Mouse (Mus musculus) neural tube, embryonic 15.5 days (tissue): ENCODE results near the gene Fam19a2. TPM values are rescaled to one million over a fixed set of nuclear protein-coding genes. Genes with fewer than 3 reads are reported as not detected.

Experiments
- ATAC-seq: fragments of 200-750 bp; cut with Nextera tagmentation; 2 replicates; pipeline ENCODE4 v1.8.0; 2017; ENCODE audit warnings: mild to moderate bottlenecking, moderate TSS enrichment, moderate library complexity; ENCODE audit not compliant: low FRiP score
- H3K27ac ChIP-seq: fragments of 300-500 bp; sonication (generic); replicated peaks from 2 replicates; pipeline ENCODE4 v1.5.1; 2015; ENCODE audit warnings: mild to moderate bottlenecking, inconsistent platforms
- H3K27me3 ChIP-seq: fragments of 300-500 bp; sonication (generic); replicated peaks from 2 replicates; pipeline ENCODE4 v1.6.1; 2015; ENCODE audit warnings: inconsistent platforms
- H3K36me3 ChIP-seq: fragments of 300-500 bp; sonication (generic); 2 replicates; pipeline ENCODE4 v1.6.1; 2015; ENCODE audit warnings: inconsistent platforms
- H3K4me1 ChIP-seq: fragments of 300-500 bp; sonication (generic); 2 replicates; pipeline ENCODE4 v1.6.1; 2015; ENCODE audit warnings: inconsistent platforms
- H3K4me2 ChIP-seq: fragments of 300-500 bp; sonication (generic); 2 replicates; pipeline ENCODE4 v1.6.1; 2015; ENCODE audit warnings: inconsistent platforms, mild to moderate bottlenecking, moderate library complexity
- H3K4me3 ChIP-seq: fragments of 300-500 bp; sonication (generic); replicated peaks from 2 replicates; pipeline ENCODE4 v1.5.1; 2015; ENCODE audit warnings: mild to moderate bottlenecking, inconsistent platforms
- H3K9ac ChIP-seq: fragments of 300-500 bp; sonication (generic); replicated peaks from 2 replicates; pipeline ENCODE4 v1.6.1; 2015; ENCODE audit warnings: mild to moderate bottlenecking, inconsistent platforms
- H3K9me3 ChIP-seq: fragments of 300-500 bp; sonication (generic); replicated peaks from 2 replicates; pipeline ENCODE4 v1.6.1; 2016; ENCODE audit warnings: inconsistent platforms
- WGBS: fragments of 180-500 bp; shearing (Covaris S2); methylation state at CpG from one replicate; pipeline ENCODE4 v1.1.7; 2015; ENCODE audit warnings: mixed read lengths; 5-methylcytosine and 5-hydroxymethylcytosine counted together
- polyA plus RNA-seq: library from polyadenylated mRNA; unstranded; fragments of >200 nt; fragmentation: Nextera tagmentation; extraction: Ambion mirVana; gene quantifications from 2 replicates; pipeline ENCODE4 v1.2.1, GENCODE M21; 2015

Gene Fam19a2
- polyA plus RNA-seq, 1 experiment from 2014 or later, result 47.1 TPM

GRCm38 (mm10) chr10:123307300-123307699 is 43.5 kb downstream of the Fam19a2 start:
- H3K9ac ChIP-seq, result no peak overlapping the region
- no peak overlapping the region for H3K27ac ChIP-seq
- no peaks in the 10 kb centered on the region for H3K4me1 ChIP-seq
- H3K4me3 ChIP-seq, result no peak overlapping the region
- no peaks in the 10 kb centered on the region for H3K36me3 ChIP-seq
- no peaks in the 10 kb centered on the region for H3K27me3 ChIP-seq
- no peaks in the 10 kb centered on the region for H3K9me3 ChIP-seq
- H3K4me2 ChIP-seq, result no peak overlapping the region
- ATAC-seq, result no peak

- H3K36me3 ChIP-seq, result no peaks in the 10 kb centered on the region
- H3K27ac ChIP-seq, result no peak overlapping the region
- ATAC-seq, result no peak
- 83% methylated on average over 3 of the region's 3 CpGs for WGBS
- no peaks in the 10 kb centered on the region for H3K27me3 ChIP-seq
- no peak overlapping the region for H3K9ac ChIP-seq
- H3K4me2 ChIP-seq, result no peak overlapping the region
- H3K4me1 ChIP-seq, result no peaks in the 10 kb centered on the region
- no peak overlapping the region for H3K4me3 ChIP-seq
- no peaks in the 10 kb centered on the region for H3K9me3 ChIP-seq
Measured at GRCm38 (mm10) chr10:123326271-123326670, 62.5 kb downstream of the Fam19a2 start.

- Histone ChIP-seq H3K36me3 (no peaks in the 10 kb centered on the region), H3K27me3 (no peaks in the 10 kb centered on the region), H3K27ac (no peak overlapping the region), H3K4me3 (no peak overlapping the region), H3K4me1 (no peaks in the 10 kb centered on the region), H3K9me3 (no peaks in the 10 kb centered on the region), H3K9ac (no peak overlapping the region), H3K4me2 (no peak overlapping the region)
- WGBS, result 73% methylated on average over 5 of the region's 5 CpGs
- no peak for ATAC-seq
Measured at GRCm38 (mm10) chr10:123341280-123341679, 77.5 kb downstream of the Fam19a2 start.

- WGBS, result 27% methylated on average over 5 of the region's 5 CpGs
- no peak for ATAC-seq
Measured at GRCm38 (mm10) chr10:123342591-123343236, 78.9 kb downstream of the Fam19a2 start.

GRCm38 (mm10) chr10:123346301-123346700 is 82.5 kb downstream of the Fam19a2 start:
- no peak overlapping the region for H3K9ac ChIP-seq
- H3K9me3 ChIP-seq, result no peaks in the 10 kb centered on the region
- no peaks in the 10 kb centered on the region for H3K4me1 ChIP-seq
- no peaks in the 10 kb centered on the region for H3K36me3 ChIP-seq
- no peak for ATAC-seq
- no peak overlapping the region for H3K4me3 ChIP-seq
- no peak overlapping the region for H3K4me2 ChIP-seq
- no peaks in the 10 kb centered on the region for H3K27me3 ChIP-seq
- H3K27ac ChIP-seq, result no peak overlapping the region
- WGBS, result 95% methylated on average over 8 of the region's 8 CpGs

More at GRCm38 (mm10) chr10:123342591-123343236, 78.9 kb downstream of the Fam19a2 start:
- H3K9ac ChIP-seq, result no peak overlapping the region
- no peaks in the 10 kb centered on the region for H3K36me3 ChIP-seq
- H3K27me3 ChIP-seq, result no peaks in the 10 kb centered on the region
- H3K4me2 ChIP-seq, result no peak overlapping the region
- no peaks in the 10 kb centered on the region for H3K9me3 ChIP-seq
- H3K27ac ChIP-seq, result no peak overlapping the region
- H3K4me3 ChIP-seq, result no peak overlapping the region
- no peaks in the 10 kb centered on the region for H3K4me1 ChIP-seq

- H3K4me1 ChIP-seq, result no peaks in the 10 kb centered on the region
- no peaks in the 10 kb centered on the region for H3K9me3 ChIP-seq
- H3K9ac ChIP-seq, result no peak overlapping the region
- ATAC-seq, result no peak
- no peaks in the 10 kb centered on the region for H3K27me3 ChIP-seq
- WGBS, result 79% methylated on average over 5 of the region's 5 CpGs
- H3K36me3 ChIP-seq, result no peaks in the 10 kb centered on the region
- no peak overlapping the region for H3K4me3 ChIP-seq
- H3K27ac ChIP-seq, result no peak overlapping the region
- H3K4me2 ChIP-seq, result no peak overlapping the region
Measured at GRCm38 (mm10) chr10:123353667-123354066, 89.9 kb downstream of the Fam19a2 start.

GRCm38 (mm10) chr10:123357010-123357409 is 93.2 kb downstream of the Fam19a2 start:
- WGBS, result 89% methylated on average over 6 of the region's 6 CpGs
- no peak overlapping the region for H3K4me2 ChIP-seq
- no peak overlapping the region for H3K27ac ChIP-seq
- H3K4me1 ChIP-seq, result 0 out of 2 replicates have a peak, but pooled peaks cover 3% of the 10 kb centered on the region
- no peak for ATAC-seq
- no peaks in the 10 kb centered on the region for H3K9me3 ChIP-seq
- no peaks in the 10 kb centered on the region for H3K36me3 ChIP-seq
- no peak overlapping the region for H3K9ac ChIP-seq
- no peak overlapping the region for H3K4me3 ChIP-seq
- no peaks in the 10 kb centered on the region for H3K27me3 ChIP-seq

GRCm38 (mm10) chr10:123360492-123360891 is 96.7 kb downstream of the Fam19a2 start:
- no peak overlapping the region for H3K27ac ChIP-seq
- H3K4me2 ChIP-seq, result no peak overlapping the region
- no peaks in the 10 kb centered on the region for H3K9me3 ChIP-seq
- 69% methylated on average over 14 of the region's 14 CpGs for WGBS
- H3K36me3 ChIP-seq, result no peaks in the 10 kb centered on the region
- no peaks in the 10 kb centered on the region for H3K27me3 ChIP-seq
- no peak for ATAC-seq
- H3K4me1 ChIP-seq, result 0 out of 2 replicates have a peak, but pooled peaks cover 3% of the 10 kb centered on the region
- no peak overlapping the region for H3K4me3 ChIP-seq
- H3K9ac ChIP-seq, result no peak overlapping the region

- Histone ChIP-seq H3K4me1 (peaks cover 9% of the 10 kb centered on the region; the same call in 1 of the 2 replicates), H3K27ac (no peak overlapping the region), H3K9ac (no peak overlapping the region), H3K4me3 (no peak overlapping the region), H3K27me3 (no peaks in the 10 kb centered on the region), H3K36me3 (no peaks in the 10 kb centered on the region), H3K4me2 (no peak overlapping the region), H3K9me3 (no peaks in the 10 kb centered on the region)
- WGBS, result 66% methylated on average over 4 of the region's 4 CpGs
- ATAC-seq, result no peak
Measured at GRCm38 (mm10) chr10:123364628-123365027, 100.8 kb downstream of the Fam19a2 start.

- H3K9ac ChIP-seq, result no peak overlapping the region
- no peaks in the 10 kb centered on the region for H3K36me3 ChIP-seq
- 53% methylated on average over 15 of the region's 15 CpGs for WGBS
- H3K4me3 ChIP-seq, result no peak overlapping the region
- no peaks in the 10 kb centered on the region for H3K27me3 ChIP-seq
- H3K4me1 ChIP-seq, result peaks cover 7% of the 10 kb centered on the region; the same call in 1 of the 2 replicates
- H3K4me2 ChIP-seq, result peak overlapping the region; percentile 15
- no peak overlapping the region for H3K27ac ChIP-seq
- no peaks in the 10 kb centered on the region for H3K9me3 ChIP-seq
- peak; percentile 55; the same call in 1 of the 2 replicates for ATAC-seq
Measured at GRCm38 (mm10) chr10:123367152-123367864, 103.5 kb downstream of the Fam19a2 start.

- WGBS, result 63% methylated on average over 2 of the region's 2 CpGs
- ATAC-seq, result no peak
- Histone ChIP-seq H3K36me3 (no peaks in the 10 kb centered on the region), H3K27me3 (no peaks in the 10 kb centered on the region), H3K9ac (no peak overlapping the region), H3K9me3 (no peaks in the 10 kb centered on the region), H3K27ac (no peak overlapping the region), H3K4me1 (no peaks in the 10 kb centered on the region), H3K4me2 (no peak overlapping the region), H3K4me3 (no peak overlapping the region)
Measured at GRCm38 (mm10) chr10:123383277-123383676, 119.5 kb downstream of the Fam19a2 start.

- H3K9me3 ChIP-seq, result no peaks in the 10 kb centered on the region
- no peak overlapping the region for H3K9ac ChIP-seq
- H3K27me3 ChIP-seq, result no peaks in the 10 kb centered on the region
- no peak overlapping the region for H3K4me3 ChIP-seq
- H3K4me2 ChIP-seq, result no peak overlapping the region
- no peaks in the 10 kb centered on the region for H3K4me1 ChIP-seq
- H3K27ac ChIP-seq, result no peak overlapping the region
- H3K36me3 ChIP-seq, result no peaks in the 10 kb centered on the region
- no peak for ATAC-seq
- WGBS, result 84% methylated on average over 6 of the region's 6 CpGs
Measured at GRCm38 (mm10) chr10:123385641-123386040, 121.8 kb downstream of the Fam19a2 start.
